Mouse (Mus musculus) ES-E14 (cell line): ENCODE data around the gene Gm42791. TPM values are rescaled to one million over a fixed set of nuclear protein-coding genes. Genes with fewer than 3 reads are reported as not detected.

Experiments used
- DNase-seq: peaks from one replicate; pipeline ENCODE4 v3.0.0-alpha.2; 2013; ENCODE audit warnings: low read depth, low spot score
- H3K27ac ChIP-seq: 2 replicates; pipeline ENCODE4 v1.5.1; 2012; ENCODE audit warnings: low read depth, mild to moderate bottlenecking, low read length, moderate library complexity, mixed read lengths; ENCODE audit not compliant: poor library complexity, insufficient read depth, severe bottlenecking
- H3K36me3 ChIP-seq: 2 replicates; pipeline ENCODE4 v1.6.1; 2012; ENCODE audit warnings: mild to moderate bottlenecking, low read length, moderate library complexity, mixed read lengths; ENCODE audit not compliant: control insufficient read depth, poor library complexity, insufficient read depth, severe bottlenecking
- H3K4me1 ChIP-seq, 2 experiments: fragments of 150-350 bp in 1 of 2; sonication (generic) in 1 of 2; 2 replicates each; pipeline ENCODE4 v1.6.1; 2012; ENCODE audit warnings: low read length in 2 of 2, mild to moderate bottlenecking in 1 of 2, mixed read lengths in 1 of 2; ENCODE audit not compliant: control insufficient read depth in 2 of 2, insufficient read depth in 2 of 2, poor library complexity in 1 of 2
- H3K4me3 ChIP-seq, 2 experiments: fragments of 150-350 bp in 1 of 2; sonication (generic) in 1 of 2; 2 replicates each; pipeline ENCODE4 v1.5.1; 2012; ENCODE audit warnings: low read length in 2 of 2, low read depth in 1 of 2, mild to moderate bottlenecking in 1 of 2, mixed read lengths in 1 of 2; ENCODE audit not compliant: insufficient read depth in 1 of 2, poor library complexity in 1 of 2, severe bottlenecking in 1 of 2
- H3K9ac ChIP-seq: 2 replicates; pipeline ENCODE4 v1.6.1; 2012; ENCODE audit warnings: low read depth, mild to moderate bottlenecking, low read length, mixed read lengths; ENCODE audit not compliant: poor library complexity, insufficient read depth, severe bottlenecking
- H3K9me3 ChIP-seq: fragments of 150-350 bp; sonication (generic); 2 replicates; pipeline ENCODE4 v1.6.1; 2012; ENCODE audit warnings: low read depth, mild to moderate bottlenecking, low read length; ENCODE audit not compliant: control insufficient read depth, insufficient read depth
- CHD2 ChIP-seq: IDR thresholded peaks from 2 replicates; pipeline ENCODE4 v1.6.1; 2014; ENCODE audit warnings: mild to moderate bottlenecking, low read depth, low read length, inconsistent platforms
- HCFC1 ChIP-seq: IDR thresholded peaks from 2 replicates; pipeline ENCODE4 v1.6.1; 2012; ENCODE audit warnings: low read length, inconsistent platforms, borderline replicate concordance; ENCODE audit not compliant: insufficient read depth
- MAFK ChIP-seq: IDR thresholded peaks from 2 replicates; pipeline ENCODE4 v1.6.1; 2014; ENCODE audit warnings: mild to moderate bottlenecking, low read depth, low read length, inconsistent platforms; ENCODE audit not compliant: insufficient read depth
- ZC3H11A ChIP-seq: IDR thresholded peaks from 2 replicates; pipeline ENCODE4 v1.6.1; 2012; ENCODE audit warnings: low read depth, mild to moderate bottlenecking, inconsistent platforms, low read length, borderline replicate concordance
- ZNF384 ChIP-seq: IDR thresholded peaks from 2 replicates; pipeline ENCODE4 v1.6.1; 2012; ENCODE audit warnings: low read depth, low read length, inconsistent platforms
- in situ Hi-C, 2 experiments: fragments of 600-800 bp; cut with MboI; formaldehyde crosslinking; loops; one replicate each; pipeline ENCODE4 v1.15.1; 2025; ENCODE audit warnings: low sequenced_read_pairs in 2 of 2, inconsistent platforms in 1 of 2; ENCODE audit not compliant: unreplicated experiment in 2 of 2
- total RNA-seq: library from RNA; depleted of rRNA; stranded (reverse); fragments of 300-350 nt; gene quantifications from 2 replicates; pipeline ENCODE4 v1.2.3, GENCODE M21; 2012

Gene Gm42791
- total RNA-seq, 1 experiment: not detected

DNA sequence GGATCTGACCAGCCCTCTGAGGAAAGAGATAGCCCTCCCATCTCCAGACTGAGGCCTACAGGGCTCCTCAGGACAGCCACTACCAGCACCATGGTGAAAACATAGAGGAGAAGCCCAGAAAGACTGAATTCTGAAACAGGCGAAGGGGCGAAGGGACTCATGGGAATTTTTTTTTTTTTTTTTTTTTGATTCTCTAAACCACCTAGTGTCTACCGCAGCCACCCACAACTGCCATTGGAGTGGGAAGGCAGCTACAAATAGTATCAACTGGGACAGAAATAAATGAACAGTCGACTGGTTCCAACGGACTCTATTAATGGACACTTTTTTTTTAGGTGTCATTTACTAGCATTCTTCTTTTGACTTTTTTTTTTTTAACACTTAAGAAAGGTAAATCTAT, 43.6 kb downstream of the Gm42791 start:
- in situ Hi-C loops: no loop called here
- no peak overlapping the region for H3K9ac ChIP-seq
- H3K4me3 ChIP-seq: no peak overlapping the region
- TF ChIP-seq HCFC1: no peak
- no peak for TF ChIP-seq CHD2
- TF ChIP-seq MAFK: no peak
- no peak for TF ChIP-seq ZNF384
- TF ChIP-seq ZC3H11A: no peak
- no peaks in the 10 kb centered on the region for H3K36me3 ChIP-seq
- no peak overlapping the region for H3K27ac ChIP-seq
- no peak for DNase-seq
- no peaks in the 10 kb centered on the region for H3K9me3 ChIP-seq
- H3K4me1 ChIP-seq: peaks cover 3 to 20% of the 10 kb centered on the region in 2 experiments; a peak in 2 of 4 replicates

GRCm38 (mm10) chr5:148950064-148950463, 44.9 kb downstream of the Gm42791 start:
- in situ Hi-C loops: no loop called here
- peaks cover 3 to 10% of the 10 kb centered on the region in 2 experiments; a peak in 1 of 4 replicates for H3K4me1 ChIP-seq
- TF ChIP-seq ZC3H11A (no peak), ZNF384 (no peak), HCFC1 (no peak), MAFK (no peak)
- H3K36me3 ChIP-seq: no peaks in the 10 kb centered on the region
- H3K4me3 ChIP-seq: no peak overlapping the region; a peak in 1 of 4 replicates
- no peak for DNase-seq
- no peak overlapping the region for H3K27ac ChIP-seq
- no peaks in the 10 kb centered on the region for H3K9me3 ChIP-seq
- peak overlapping the region; percentile 18; the same call in 1 of the 2 replicates for H3K9ac ChIP-seq

DNA sequence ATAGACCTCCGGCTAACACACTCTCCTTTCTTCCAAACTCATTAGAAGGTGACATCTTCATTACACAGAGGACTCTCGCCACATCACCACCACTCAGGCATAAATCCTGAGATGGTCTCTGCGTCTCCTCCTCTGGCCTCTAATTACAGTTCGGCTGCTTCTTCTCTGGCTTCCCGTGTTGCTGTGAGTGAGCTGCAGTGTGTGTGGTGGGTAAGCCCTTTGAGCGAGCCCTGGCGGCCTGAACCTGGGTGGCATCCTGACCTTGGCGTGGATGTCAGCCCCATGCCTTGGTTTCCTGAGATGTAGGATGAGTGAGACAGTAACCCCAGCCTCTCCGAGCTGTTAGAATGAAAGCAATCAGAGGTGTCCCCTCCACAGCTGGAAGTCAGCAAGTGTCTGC, 46.4 kb downstream of the Gm42791 start:
- H3K9ac ChIP-seq: no peak overlapping the region
- H3K4me1 ChIP-seq: peaks cover 0 to 7% of the 10 kb centered on the region in 2 experiments; a peak in 1 of 4 replicates
- no peaks in the 10 kb centered on the region for H3K9me3 ChIP-seq
- TF ChIP-seq HCFC1: no peak
- no peak for TF ChIP-seq ZNF384
- no peak for TF ChIP-seq ZC3H11A
- no peak for TF ChIP-seq CHD2
- TF ChIP-seq MAFK: no peak
- H3K27ac ChIP-seq: no peak overlapping the region
- DNase-seq: no peak
- no peaks in the 10 kb centered on the region for H3K36me3 ChIP-seq
- H3K4me3 ChIP-seq: no peak overlapping the region
- in situ Hi-C loops: no loop called here

- in situ Hi-C loops: no loop called here
- Histone ChIP-seq H3K36me3 (no peaks in the 10 kb centered on the region), H3K4me1 (peaks cover 0 to 2% of the 10 kb centered on the region in 2 experiments; a peak in 1 of 4 replicates), H3K9me3 (no peaks in the 10 kb centered on the region), H3K9ac (no peak overlapping the region), H3K4me3 (no peak overlapping the region), H3K27ac (no peak overlapping the region)
- no peak for DNase-seq
- TF ChIP-seq CHD2 (no peak), ZC3H11A (no peak), ZNF384 (no peak), HCFC1 (no peak), MAFK (no peak)
Observed at GRCm38 (mm10) chr5:148947412-148947811, 47.5 kb downstream of the Gm42791 start.

- no peak overlapping the region for H3K9ac ChIP-seq
- H3K36me3 ChIP-seq: no peaks in the 10 kb centered on the region
- no peak overlapping the region for H3K27ac ChIP-seq
- in situ Hi-C loops: no loop called here
- H3K4me1 ChIP-seq: peaks cover 0 to 2% of the 10 kb centered on the region in 2 experiments; a peak in 1 of 4 replicates
- TF ChIP-seq HCFC1 (no peak), ZC3H11A (peak; percentile 15; the same call in 1 of the 2 replicates)
- no peak for DNase-seq
- H3K4me3 ChIP-seq: no peak overlapping the region
- H3K9me3 ChIP-seq: no peaks in the 10 kb centered on the region
Observed at GRCm38 (mm10) chr5:148946787-148947186, 48.2 kb downstream of the Gm42791 start.
